Mouse (Mus musculus): ENCODE results near the gene Spata32. TPM values are rescaled to one million over a fixed set of nuclear protein-coding genes. Genes with fewer than 3 reads are reported as not detected.

Gene Spata32
- polyA plus RNA-seq, 1 experiment from 2014 or later = not detected

DNA sequence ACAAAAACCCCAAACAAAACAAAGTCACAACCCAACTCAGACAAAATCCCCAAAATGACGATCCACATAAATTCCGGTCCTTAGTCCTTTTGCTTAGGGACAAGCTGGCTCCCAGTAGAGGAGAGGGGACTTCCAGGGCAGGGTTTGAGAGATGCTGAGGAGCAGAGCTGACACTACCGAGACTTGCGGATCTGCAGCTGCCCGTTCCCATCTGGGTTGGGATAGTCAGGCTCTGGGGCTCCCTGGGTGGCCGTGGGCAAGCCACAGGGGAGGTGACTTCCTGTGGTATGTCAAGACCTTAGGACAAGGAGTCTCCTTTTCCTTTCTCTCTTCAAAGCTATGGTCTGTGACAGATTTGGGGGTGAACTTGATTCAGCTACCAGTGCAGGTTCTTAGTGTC is 18.2 kb upstream of the Spata32 start:
- H3K36me3 ChIP-seq (ENCODE audit: control insufficient read depth, insufficient read depth, low read length) = peaks cover 4% of the 10 kb centered on the region
- DNase-seq (ENCODE audit: low spot score) = no peak
- H3K27me3 ChIP-seq (ENCODE audit: control insufficient read depth, insufficient read depth, low read length) = no peaks in the 10 kb centered on the region
- no peak overlapping the region for H3K9ac ChIP-seq (ENCODE audit: low read depth, low read length)
- no peak overlapping the region for H3K27ac ChIP-seq (ENCODE audit: low read depth, low read length)
- no peak for ATAC-seq (ENCODE audit: low FRiP score)
- no peaks in the 10 kb centered on the region for H3K4me1 ChIP-seq (replicated peaks; ENCODE audit: control insufficient read depth, insufficient read depth, low read length)
- 73% methylated on average over 6 of the region's 6 CpGs for WGBS
- H3K4me2 ChIP-seq (replicated peaks; ENCODE audit: low read depth, low read length) = no peak overlapping the region
- H3K9me3 ChIP-seq (ENCODE audit: control insufficient read depth, low read length) = no peaks in the 10 kb centered on the region
- no peak overlapping the region for H3K4me3 ChIP-seq (ENCODE audit: low read depth, low read length)

GRCm38 (mm10) chr11:103235702-103236101 is 17.5 kb upstream of the Spata32 start:
- no peak overlapping the region for H3K4me3 ChIP-seq (ENCODE audit: low read depth, low read length)
- no peak for ATAC-seq (ENCODE audit: low FRiP score)
- no peak overlapping the region for H3K27ac ChIP-seq (ENCODE audit: low read depth, low read length)
- DNase-seq (ENCODE audit: low spot score) = no peak
- no peaks in the 10 kb centered on the region for H3K4me1 ChIP-seq (replicated peaks; ENCODE audit: control insufficient read depth, insufficient read depth, low read length)
- no peaks in the 10 kb centered on the region for H3K27me3 ChIP-seq (ENCODE audit: control insufficient read depth, insufficient read depth, low read length)
- H3K4me2 ChIP-seq (replicated peaks; ENCODE audit: low read depth, low read length) = no peak overlapping the region
- WGBS = 78% methylated on average over 11 of the region's 11 CpGs
- peaks cover 4% of the 10 kb centered on the region; the same call in 1 of the 2 replicates for H3K36me3 ChIP-seq (ENCODE audit: control insufficient read depth, insufficient read depth, low read length)
- H3K9me3 ChIP-seq (ENCODE audit: control insufficient read depth, low read length) = no peaks in the 10 kb centered on the region
- H3K9ac ChIP-seq (ENCODE audit: low read depth, low read length) = no peak overlapping the region

DNA sequence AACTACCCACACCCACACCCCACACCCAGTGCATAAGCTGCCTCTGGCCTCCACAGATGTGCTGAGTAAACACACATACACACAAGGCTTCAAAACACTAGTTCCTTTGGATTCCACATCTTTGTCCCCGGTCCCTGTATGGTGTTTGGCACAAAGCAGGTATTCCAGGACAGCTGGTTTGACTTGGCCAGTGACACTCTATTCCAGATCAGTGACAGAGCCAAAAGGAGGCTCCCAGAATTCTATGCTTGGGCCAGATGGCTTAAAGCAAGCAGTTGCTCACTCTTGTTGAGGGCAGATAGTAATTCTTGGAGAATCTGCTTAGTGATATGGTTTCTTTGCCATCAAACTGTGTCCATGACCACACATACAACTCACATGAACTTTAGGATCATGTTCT is 16.2 kb upstream of the Spata32 start:
- 88% methylated on average over 1 of the region's 1 CpGs for WGBS
- H3K9me3 ChIP-seq (ENCODE audit: control insufficient read depth, low read length) = no peaks in the 10 kb centered on the region
- no peak for ATAC-seq (ENCODE audit: low FRiP score)
- no peak overlapping the region for H3K27ac ChIP-seq (ENCODE audit: low read depth, low read length)
- H3K4me2 ChIP-seq (replicated peaks; ENCODE audit: low read depth, low read length) = no peak overlapping the region
- no peaks in the 10 kb centered on the region for H3K4me1 ChIP-seq (replicated peaks; ENCODE audit: control insufficient read depth, insufficient read depth, low read length)
- H3K36me3 ChIP-seq (ENCODE audit: control insufficient read depth, insufficient read depth, low read length) = peaks cover 8% of the 10 kb centered on the region; the same call in 1 of the 2 replicates
- H3K4me3 ChIP-seq (ENCODE audit: low read depth, low read length) = no peak overlapping the region
- no peak overlapping the region for H3K9ac ChIP-seq (ENCODE audit: low read depth, low read length)
- no peaks in the 10 kb centered on the region for H3K27me3 ChIP-seq (ENCODE audit: control insufficient read depth, insufficient read depth, low read length)
- DNase-seq (ENCODE audit: low spot score) = no peak

- H3K9me3 ChIP-seq (ENCODE audit: control insufficient read depth, low read length) = no peaks in the 10 kb centered on the region
- ATAC-seq (ENCODE audit: low FRiP score) = no peak
- WGBS = 37% methylated on average over 7 of the region's 7 CpGs
- no peak overlapping the region for H3K27ac ChIP-seq (ENCODE audit: low read depth, low read length)
- peaks cover 5% of the 10 kb centered on the region; the same call in 1 of the 2 replicates for H3K36me3 ChIP-seq (ENCODE audit: control insufficient read depth, insufficient read depth, low read length)
- no peaks in the 10 kb centered on the region for H3K4me1 ChIP-seq (replicated peaks; ENCODE audit: control insufficient read depth, insufficient read depth, low read length)
- H3K4me3 ChIP-seq (ENCODE audit: low read depth, low read length) = no peak overlapping the region
- H3K4me2 ChIP-seq (replicated peaks; ENCODE audit: low read depth, low read length) = no peak overlapping the region
- DNase-seq (ENCODE audit: low spot score) = peak; percentile 85
- no peaks in the 10 kb centered on the region for H3K27me3 ChIP-seq (ENCODE audit: control insufficient read depth, insufficient read depth, low read length)
- no peak overlapping the region for H3K9ac ChIP-seq (ENCODE audit: low read depth, low read length)
These were observed 14.7 kb upstream of the Spata32 start for GRCm38 (mm10) chr11:103232966-103233365.

- no peak overlapping the region for H3K4me3 ChIP-seq (ENCODE audit: low read depth, low read length)
- no peaks in the 10 kb centered on the region for H3K27me3 ChIP-seq (ENCODE audit: control insufficient read depth, insufficient read depth, low read length)
- no peaks in the 10 kb centered on the region for H3K4me1 ChIP-seq (replicated peaks; ENCODE audit: control insufficient read depth, insufficient read depth, low read length)
- 90% methylated on average over 7 of the region's 7 CpGs for WGBS
- no peak overlapping the region for H3K4me2 ChIP-seq (replicated peaks; ENCODE audit: low read depth, low read length)
- peaks cover 3% of the 10 kb centered on the region; the same call in 1 of the 2 replicates for H3K36me3 ChIP-seq (ENCODE audit: control insufficient read depth, insufficient read depth, low read length)
- DNase-seq (ENCODE audit: low spot score) (no peak), ATAC-seq (ENCODE audit: low FRiP score) (no peak)
- no peak overlapping the region for H3K9ac ChIP-seq (ENCODE audit: low read depth, low read length)
- no peaks in the 10 kb centered on the region for H3K9me3 ChIP-seq (ENCODE audit: control insufficient read depth, low read length)
- H3K27ac ChIP-seq (ENCODE audit: low read depth, low read length) = no peak overlapping the region
These were observed 13.1 kb upstream of the Spata32 start for GRCm38 (mm10) chr11:103231367-103231766.

GRCm38 (mm10) chr11:103230626-103231025 is 12.4 kb upstream of the Spata32 start:
- Histone ChIP-seq H3K27ac (ENCODE audit: low read depth, low read length) (no peak overlapping the region), H3K4me2 (replicated peaks; ENCODE audit: low read depth, low read length) (no peak overlapping the region), H3K9me3 (ENCODE audit: control insufficient read depth, low read length) (no peaks in the 10 kb centered on the region), H3K27me3 (ENCODE audit: control insufficient read depth, insufficient read depth, low read length) (no peaks in the 10 kb centered on the region), H3K9ac (ENCODE audit: low read depth, low read length) (no peak overlapping the region), H3K36me3 (ENCODE audit: control insufficient read depth, insufficient read depth, low read length) (peaks cover 3% of the 10 kb centered on the region; the same call in 1 of the 2 replicates), H3K4me1 (replicated peaks; ENCODE audit: control insufficient read depth, insufficient read depth, low read length) (no peaks in the 10 kb centered on the region), H3K4me3 (ENCODE audit: low read depth, low read length) (no peak overlapping the region)
- ATAC-seq (ENCODE audit: low FRiP score) (no peak), DNase-seq (ENCODE audit: low spot score) (no peak)
- 89% methylated on average over 19 of the region's 19 CpGs for WGBS

GRCm38 (mm10) chr11:103229608-103230007 is 11.4 kb upstream of the Spata32 start:
- H3K36me3 ChIP-seq (ENCODE audit: control insufficient read depth, insufficient read depth, low read length) = peaks cover 3% of the 10 kb centered on the region; the same call in 1 of the 2 replicates
- ATAC-seq (ENCODE audit: low FRiP score) = no peak
- no peak overlapping the region for H3K4me3 ChIP-seq (ENCODE audit: low read depth, low read length)
- no peak overlapping the region for H3K9ac ChIP-seq (ENCODE audit: low read depth, low read length)
- H3K27me3 ChIP-seq (ENCODE audit: control insufficient read depth, insufficient read depth, low read length) = no peaks in the 10 kb centered on the region
- H3K4me2 ChIP-seq (replicated peaks; ENCODE audit: low read depth, low read length) = no peak overlapping the region
- WGBS = 100% methylated on average over 2 of the region's 2 CpGs
- no peaks in the 10 kb centered on the region for H3K9me3 ChIP-seq (ENCODE audit: control insufficient read depth, low read length)
- H3K27ac ChIP-seq (ENCODE audit: low read depth, low read length) = no peak overlapping the region
- no peaks in the 10 kb centered on the region for H3K4me1 ChIP-seq (replicated peaks; ENCODE audit: control insufficient read depth, insufficient read depth, low read length)
- no peak for DNase-seq (ENCODE audit: low spot score)

DNA sequence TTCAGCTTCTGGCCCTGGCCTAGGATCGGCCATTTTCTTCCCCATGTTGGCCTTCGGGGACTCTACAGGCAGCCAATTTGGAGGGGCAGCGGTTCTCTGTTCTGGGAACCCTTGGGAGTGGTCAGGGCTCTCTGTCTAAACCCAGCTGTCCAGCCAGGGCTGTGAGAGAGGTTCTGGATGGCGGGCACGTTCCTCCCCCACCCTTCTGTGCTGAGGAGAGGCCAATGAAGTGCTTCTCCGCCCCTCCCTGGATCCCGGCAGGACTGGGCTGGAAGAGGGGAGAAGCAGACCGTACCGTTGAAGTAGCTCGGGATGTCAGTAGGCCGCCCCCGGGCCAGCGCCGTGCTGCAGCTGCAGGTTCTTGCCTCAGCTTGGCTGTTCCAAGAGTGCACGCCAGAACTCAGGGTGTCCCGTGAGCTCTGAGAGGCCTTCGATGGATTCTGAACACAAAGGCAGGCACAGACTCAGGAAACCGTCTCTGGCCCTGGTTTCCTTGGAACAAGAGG is 5.8 kb upstream of the Spata32 start:
- no peak for DNase-seq (ENCODE audit: low spot score)
- Histone ChIP-seq H3K36me3 (ENCODE audit: control insufficient read depth, insufficient read depth, low read length) (peaks cover 5% of the 10 kb centered on the region; the same call in 1 of the 2 replicates), H3K4me2 (replicated peaks; ENCODE audit: low read depth, low read length) (no peak overlapping the region), H3K4me1 (replicated peaks; ENCODE audit: control insufficient read depth, insufficient read depth, low read length) (no peaks in the 10 kb centered on the region), H3K9me3 (ENCODE audit: control insufficient read depth, low read length) (no peaks in the 10 kb centered on the region), H3K27ac (ENCODE audit: low read depth, low read length) (no peak overlapping the region), H3K4me3 (ENCODE audit: low read depth, low read length) (no peak overlapping the region), H3K27me3 (ENCODE audit: control insufficient read depth, insufficient read depth, low read length) (no peaks in the 10 kb centered on the region), H3K9ac (ENCODE audit: low read depth, low read length) (no peak overlapping the region)
- no peak for ATAC-seq (ENCODE audit: low FRiP score)
- WGBS = 60% methylated on average over 18 of the region's 18 CpGs

DNA sequence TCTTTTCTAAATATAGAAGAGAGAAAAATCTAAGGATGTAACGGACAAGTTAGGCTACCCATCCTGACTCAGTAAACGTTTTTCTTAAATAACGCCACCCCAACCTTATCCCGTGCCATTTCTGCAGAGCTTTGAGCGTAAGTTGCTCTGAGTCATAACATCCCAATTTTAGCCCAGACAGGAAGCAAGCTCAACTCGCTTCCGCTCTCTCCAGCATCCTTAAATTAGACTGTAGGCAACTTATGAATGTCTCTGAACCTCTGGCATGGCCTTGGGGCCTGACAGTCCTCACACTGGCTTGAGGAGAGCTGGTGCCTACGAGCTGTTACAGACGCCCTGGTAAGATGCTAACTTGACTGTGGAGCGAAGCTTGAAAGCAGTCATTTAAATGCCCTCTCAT is 5.2 kb upstream of the Spata32 start:
- Histone ChIP-seq H3K4me3 (ENCODE audit: low read depth, low read length) (no peak overlapping the region), H3K27me3 (ENCODE audit: control insufficient read depth, insufficient read depth, low read length) (no peaks in the 10 kb centered on the region), H3K9ac (ENCODE audit: low read depth, low read length) (no peak overlapping the region), H3K9me3 (ENCODE audit: control insufficient read depth, low read length) (no peaks in the 10 kb centered on the region), H3K36me3 (ENCODE audit: control insufficient read depth, insufficient read depth, low read length) (peaks cover 5% of the 10 kb centered on the region; the same call in 1 of the 2 replicates), H3K27ac (ENCODE audit: low read depth, low read length) (no peak overlapping the region), H3K4me1 (replicated peaks; ENCODE audit: control insufficient read depth, insufficient read depth, low read length) (peaks cover 2% of the 10 kb centered on the region; the same call in 1 of the 2 replicates), H3K4me2 (replicated peaks; ENCODE audit: low read depth, low read length) (no peak overlapping the region)
- 87% methylated on average over 10 of the region's 10 CpGs for WGBS
- DNase-seq (ENCODE audit: low spot score) = no peak
- ATAC-seq (ENCODE audit: low FRiP score) = no peak

Measured in hindbrain, embryonic 11.5 days (tissue).